Mouse (Mus musculus): ENCODE data around the gene Gucy2g.

The Gucy2g gene

GRCm38 (mm10) chr19:55213617-55214340 lies 27.3 kb downstream of the Gucy2g start:
- in situ Hi-C loops (cut with MboI; ENCODE audit: unreplicated experiment in 2 of 2): loop anchor here (10.0 to 25.0 kb wide), 4 partner anchors 451 to 1041 kb away; no protein-coding TSS in a partner anchor

GRCm38 (mm10) chr19:55211698-55212097 lies 29.3 kb downstream of the Gucy2g start:
- in situ Hi-C loops (cut with MboI; ENCODE audit: unreplicated experiment in 2 of 2): loop anchor here (10.0 to 25.0 kb wide), 4 partner anchors 449 to 1043 kb away; no protein-coding TSS in a partner anchor

GRCm38 (mm10) chr19:55209084-55209483 lies 32.0 kb downstream of the Gucy2g start:
- in situ Hi-C loops (cut with MboI; ENCODE audit: unreplicated experiment in 2 of 2): loop anchor here (5.0 to 25.0 kb wide), 9 partner anchors 447 to 1557 kb away; partner anchors contain the start of gene Adra2a (in 1 of the 2)

- in situ Hi-C loops (cut with MboI; ENCODE audit: unreplicated experiment in 2 of 2): loop anchor here (5.0 to 25.0 kb wide), 9 partner anchors 446 to 1556 kb away; partner anchors contain the start of gene Adra2a (in 1 of the 2)
These were observed 32.4 kb downstream of the Gucy2g start for GRCm38 (mm10) chr19:55208654-55209053.

- in situ Hi-C loops (cut with MboI; ENCODE audit: unreplicated experiment in 2 of 2): loop anchor here (5.0 to 25.0 kb wide), 9 partner anchors 446 to 1556 kb away; partner anchors contain the start of gene Adra2a (in 1 of the 2)
These were observed 33.1 kb downstream of the Gucy2g start for GRCm38 (mm10) chr19:55207746-55208538.

GRCm38 (mm10) chr19:55207205-55207604 lies 33.8 kb downstream of the Gucy2g start:
- in situ Hi-C loops (cut with MboI; ENCODE audit: unreplicated experiment in 2 of 2): loop anchor here (5.0 to 25.0 kb wide), 9 partner anchors 445 to 1555 kb away; partner anchors contain the start of gene Adra2a (in 1 of the 2)

- in situ Hi-C loops (cut with MboI; ENCODE audit: unreplicated experiment in 2 of 2): loop anchor here (5.0 to 25.0 kb wide), 9 partner anchors 444 to 1554 kb away; partner anchors contain the start of gene Adra2a (in 1 of the 2)
These were observed 34.4 kb downstream of the Gucy2g start for GRCm38 (mm10) chr19:55206482-55207138.

- in situ Hi-C loops (cut with MboI; ENCODE audit: unreplicated experiment in 2 of 2): loop anchor here in 1 of 2 experiments (10.0 kb wide), 1 partner anchor 134 kb away; no protein-coding TSS in a partner anchor
These were observed 42.7 kb downstream of the Gucy2g start for GRCm38 (mm10) chr19:55198303-55198702.

- in situ Hi-C loops (cut with MboI; ENCODE audit: unreplicated experiment in 2 of 2): loop anchor here in 1 of 2 experiments (10.0 kb wide), 1 partner anchor 131 kb away; no protein-coding TSS in a partner anchor
These were observed 45.5 kb downstream of the Gucy2g start for GRCm38 (mm10) chr19:55195574-55195973.

- in situ Hi-C loops (cut with MboI; ENCODE audit: unreplicated experiment in 2 of 2): loop anchor here (5.0 to 10.0 kb wide), 4 partner anchors 47 to 130 kb away; no protein-coding TSS in a partner anchor
These were observed 46.4 kb downstream of the Gucy2g start for GRCm38 (mm10) chr19:55194520-55195170.

GRCm38 (mm10) chr19:55193717-55194394 lies 47.2 kb downstream of the Gucy2g start:
- in situ Hi-C loops (cut with MboI; ENCODE audit: unreplicated experiment in 2 of 2): loop anchor here (5.0 to 10.0 kb wide), 4 partner anchors 47 to 129 kb away; no protein-coding TSS in a partner anchor

- in situ Hi-C loops (cut with MboI; ENCODE audit: unreplicated experiment in 2 of 2): loop anchor here (5.0 to 10.0 kb wide), 4 partner anchors 45 to 128 kb away; no protein-coding TSS in a partner anchor
These were observed 48.6 kb downstream of the Gucy2g start for GRCm38 (mm10) chr19:55192254-55192945.

GRCm38 (mm10) chr19:55191596-55191995 lies 49.4 kb downstream of the Gucy2g start:
- in situ Hi-C loops (cut with MboI; ENCODE audit: unreplicated experiment in 2 of 2): loop anchor here (5.0 to 10.0 kb wide), 4 partner anchors 44 to 127 kb away; no protein-coding TSS in a partner anchor

- in situ Hi-C loops (cut with MboI; ENCODE audit: unreplicated experiment in 2 of 2): loop anchor here (5.0 to 10.0 kb wide), 4 partner anchors 43 to 125 kb away; no protein-coding TSS in a partner anchor
These were observed 51.0 kb downstream of the Gucy2g start for GRCm38 (mm10) chr19:55190065-55190464.

- in situ Hi-C loops (cut with MboI; ENCODE audit: unreplicated experiment in 2 of 2): no loop called here
These were observed 55.4 kb downstream of the Gucy2g start for GRCm38 (mm10) chr19:55185651-55186050.

GRCm38 (mm10) chr19:55185074-55185473 lies 56.0 kb downstream of the Gucy2g start:
- in situ Hi-C loops (cut with MboI; ENCODE audit: unreplicated experiment in 2 of 2): no loop called here

GRCm38 (mm10) chr19:55184442-55184841 lies 56.6 kb downstream of the Gucy2g start:
- in situ Hi-C loops (cut with MboI; ENCODE audit: unreplicated experiment in 2 of 2): no loop called here

GRCm38 (mm10) chr19:55180433-55180832 lies 60.6 kb downstream of the Gucy2g start, which contains the start of gene Tectb:
Gene Tectb (plus strand): TSS chr19:55180733.
- in situ Hi-C loops (cut with MboI; ENCODE audit: unreplicated experiment in 2 of 2): no loop called here
